ENCODE assay signal across 11 mouse cellular contexts in the genomic region with DNA sequence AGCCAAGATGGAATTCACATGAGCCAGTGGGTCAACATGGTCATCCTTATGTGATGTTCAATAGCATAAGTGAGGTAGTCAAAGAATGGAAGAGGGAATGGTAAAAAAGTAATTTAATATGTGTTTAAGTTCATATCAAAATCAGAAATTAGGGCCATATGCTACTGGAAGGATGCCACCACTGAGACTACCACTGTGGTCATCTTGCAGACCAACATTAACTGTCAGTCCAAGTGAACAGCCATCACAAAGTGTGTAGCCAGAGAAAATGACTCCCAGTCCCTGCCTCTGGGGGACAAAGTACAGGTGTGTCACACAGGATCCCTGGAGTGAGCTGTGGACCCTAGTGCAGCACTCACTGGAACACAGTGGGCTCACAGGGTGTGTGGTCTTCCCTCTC. TPM values are rescaled to one million over a fixed set of nuclear protein-coding genes. Genes with fewer than 3 reads are reported as not detected.
"Had no signal": no experiment of that assay in that cellular context is flagged by ENCODE, and none has a peak within 500 bp of the region (broad histone marks: within the 10 kb centered on the region; RNA-seq: fewer than 3 reads in every experiment).

No protein-coding gene starts in this region.

RNA-seq across cellular contexts. Expression of a gene that starts 23.7 kb away (rescaled TPM):
- polyA plus RNA-seq: neural tube, embryonic 13.5 days; neural tube, embryonic 14.5 days; neural tube, embryonic 15.5 days; stomach, embryonic 14.5 days had no signal

RNA-seq across cellular contexts. Expression of a gene that starts 39.1 kb away (rescaled TPM):
- polyA plus RNA-seq: neural tube, embryonic 13.5 days; neural tube, embryonic 14.5 days; neural tube, embryonic 15.5 days; small intestine, adult 2 months; stomach, embryonic 14.5 days; stomach, postnatal 0 days; testis, adult 2 months; urinary bladder, adult 2 months had no signal

RNA-seq across cellular contexts. Expression of a gene that starts 39.6 kb away (rescaled TPM):
- polyA plus RNA-seq: neural tube, embryonic 13.5 days; neural tube, embryonic 14.5 days; neural tube, embryonic 15.5 days; stomach, embryonic 14.5 days; stomach, embryonic 15.5 days; stomach, embryonic 16.5 days; stomach, postnatal 0 days; testis, adult 2 months had no signal

RNA-seq across cellular contexts. Expression of a gene that starts 47.3 kb away (rescaled TPM):
- polyA plus RNA-seq: neural tube, embryonic 13.5 days; neural tube, embryonic 14.5 days; neural tube, embryonic 15.5 days; spleen, adult 2 months; stomach, embryonic 14.5 days; stomach, embryonic 15.5 days; stomach, postnatal 0 days; testis, adult 2 months; urinary bladder, adult 2 months had no signal
